Mouse (Mus musculus) MEL (cell line): ENCODE results near the gene Hvcn1. TPM values are rescaled to one million over a fixed set of nuclear protein-coding genes. Genes with fewer than 3 reads are reported as not detected.

Source experiments
- DNase-seq: peaks from one replicate; pipeline ENCODE4 v3.0.0; 2011; ENCODE audit warnings: low read depth, low spot score
- H3K27ac ChIP-seq: 2 replicates; pipeline ENCODE4 v1.5.1; 2012; ENCODE audit warnings: low read depth, mild to moderate bottlenecking, control low read depth, low read length, moderate library complexity; ENCODE audit not compliant: control insufficient read depth
- H3K27me3 ChIP-seq, 2 experiments: fragments of 150-350 bp in 1 of 2; sonication (generic) in 1 of 2; 2 replicates each; pipeline ENCODE4 v1.6.1; 2012; ENCODE audit warnings: low read length in 2 of 2, mild to moderate bottlenecking in 2 of 2, improper control_type of control experiment in 1 of 2, moderate library complexity in 1 of 2; ENCODE audit not compliant: insufficient read depth in 2 of 2, control insufficient read depth in 1 of 2
- H3K36me3 ChIP-seq, 2 experiments: 2 replicates each; pipeline ENCODE4 v1.6.1; 2012 to 2014; ENCODE audit warnings: low read length in 2 of 2, improper control_type of control experiment in 1 of 2, inconsistent platforms in 1 of 2, mild to moderate bottlenecking in 1 of 2; ENCODE audit not compliant: insufficient read depth in 2 of 2, control insufficient read depth in 1 of 2
- H3K4me1 ChIP-seq, 2 experiments: fragments of 150-350 bp in 1 of 2; sonication (generic) in 1 of 2; 2 replicates each; pipeline ENCODE4 v1.6.1; 2012; ENCODE audit warnings: low read length in 2 of 2, improper control_type of control experiment in 1 of 2, mild to moderate bottlenecking in 1 of 2; ENCODE audit not compliant: insufficient read depth in 2 of 2, control insufficient read depth in 1 of 2
- H3K4me3 ChIP-seq, 2 experiments: fragments of 150-350 bp in 1 of 2; sonication (generic) in 1 of 2; 2 replicates each; pipeline ENCODE4 v1.5.1; 2012; ENCODE audit warnings: low read depth in 2 of 2, low read length in 2 of 2, mild to moderate bottlenecking in 2 of 2, moderate library complexity in 2 of 2, control low read depth in 1 of 2, improper control_type of control experiment in 1 of 2; ENCODE audit not compliant: control insufficient read depth in 1 of 2, insufficient read depth in 1 of 2
- H3K79me2 ChIP-seq: 2 replicates; pipeline ENCODE4 v1.6.1; 2012; ENCODE audit warnings: mild to moderate bottlenecking, low read length, moderate library complexity; ENCODE audit not compliant: control insufficient read depth, poor library complexity, insufficient read depth
- H3K9ac ChIP-seq: 2 replicates; pipeline ENCODE4 v1.6.1; 2012; ENCODE audit warnings: low read depth, mild to moderate bottlenecking, control low read depth, low read length, moderate library complexity; ENCODE audit not compliant: control insufficient read depth, poor library complexity, severe bottlenecking
- H3K9me3 ChIP-seq: fragments of 150-350 bp; sonication (generic); replicated peaks from 2 replicates; pipeline ENCODE4 v1.6.1; 2012; ENCODE audit warnings: mild to moderate bottlenecking, low read length, improper control_type of control experiment, moderate library complexity; ENCODE audit not compliant: insufficient read depth
- BHLHE40 ChIP-seq: IDR thresholded peaks from 2 replicates; pipeline ENCODE4 v1.6.1; 2012; ENCODE audit warnings: low read depth, mild to moderate bottlenecking, inconsistent platforms, low read length, improper control_type of control experiment, borderline replicate concordance
- CHD1 ChIP-seq: IDR thresholded peaks from 2 replicates; pipeline ENCODE4 v1.6.1; 2012; ENCODE audit warnings: low read depth, mild to moderate bottlenecking, inconsistent platforms, low read length, improper control_type of control experiment
- CHD2 ChIP-seq: IDR thresholded peaks from 2 replicates; pipeline ENCODE4 v1.6.1; 2011; ENCODE audit warnings: low read length, improper control_type of control experiment
- ELF1 ChIP-seq: IDR thresholded peaks from 2 replicates; pipeline ENCODE4 v1.6.1; 2014; ENCODE audit warnings: low read depth, mild to moderate bottlenecking, inconsistent platforms, low read length, improper control_type of control experiment, moderate library complexity
- EP300 ChIP-seq, 2 experiments: IDR thresholded peaks; 2 replicates each; pipeline ENCODE4 v1.6.1; 2011; ENCODE audit warnings: improper control_type of control experiment in 2 of 2, low read length in 2 of 2, low read depth in 1 of 2, mild to moderate bottlenecking in 1 of 2
- ETS1 ChIP-seq: IDR thresholded peaks from 2 replicates; pipeline ENCODE4 v1.6.1; 2012; ENCODE audit warnings: low read depth, mild to moderate bottlenecking, inconsistent platforms, low read length, improper control_type of control experiment, moderate library complexity
- GATA1 ChIP-seq: IDR thresholded peaks from 2 replicates; pipeline ENCODE4 v1.6.1; 2011; ENCODE audit warnings: low read depth, low read length, improper control_type of control experiment
- HCFC1 ChIP-seq: IDR thresholded peaks from 2 replicates; pipeline ENCODE4 v1.6.1; 2012; ENCODE audit warnings: low read depth, mild to moderate bottlenecking, inconsistent platforms, low read length, improper control_type of control experiment, moderate library complexity
- JUND ChIP-seq: IDR thresholded peaks from 2 replicates; pipeline ENCODE4 v1.6.1; 2011; ENCODE audit warnings: low read depth, mild to moderate bottlenecking, improper control_type of control experiment, low read length
- KAT2A ChIP-seq: conservative IDR thresholded peaks from 2 replicates; pipeline ENCODE4 v1.6.1; 2012; ENCODE audit warnings: low read depth, low read length, improper control_type of control experiment, inconsistent platforms
- MAFK ChIP-seq: IDR thresholded peaks from 2 replicates; pipeline ENCODE4 v1.6.1; 2011; ENCODE audit warnings: low read depth, mild to moderate bottlenecking, low read length, improper control_type of control experiment, borderline replicate concordance
- MAX ChIP-seq: IDR thresholded peaks from 2 replicates; pipeline ENCODE4 v1.6.1; 2011; ENCODE audit warnings: low read length, improper control_type of control experiment
- MXI1 ChIP-seq: IDR thresholded peaks from 2 replicates; pipeline ENCODE4 v1.6.1; 2011; ENCODE audit warnings: mild to moderate bottlenecking, low read depth, low read length, improper control_type of control experiment
- MYB ChIP-seq: IDR thresholded peaks from 2 replicates; pipeline ENCODE4 v1.6.1; 2011; ENCODE audit warnings: mild to moderate bottlenecking, low read depth, low read length, improper control_type of control experiment
- MYC ChIP-seq: IDR thresholded peaks from 2 replicates; pipeline ENCODE4 v1.6.1; 2011; ENCODE audit warnings: low read depth, mild to moderate bottlenecking, low read length, improper control_type of control experiment, moderate library complexity
- NELFE ChIP-seq: IDR thresholded peaks from 2 replicates; pipeline ENCODE4 v1.6.1; 2011; ENCODE audit warnings: low read depth, low read length, improper control_type of control experiment
- POLR2A ChIP-seq, 2 experiments: IDR thresholded peaks; 2 replicates each; pipeline ENCODE4 v1.6.1; 2011 to 2012; ENCODE audit warnings: low read length in 2 of 2, mild to moderate bottlenecking in 2 of 2, control low read depth in 1 of 2, improper control_type of control experiment in 1 of 2, low read depth in 1 of 2, moderate library complexity in 1 of 2; ENCODE audit not compliant: control insufficient read depth in 1 of 2, insufficient read depth in 1 of 2, poor library complexity in 1 of 2
- POLR2AphosphoS5 ChIP-seq: IDR thresholded peaks from 2 replicates; pipeline ENCODE4 v1.6.1; 2012; ENCODE audit warnings: low read depth, borderline replicate concordance, mild to moderate bottlenecking, inconsistent platforms, low read length, moderate library complexity, mixed read lengths
- RAD21 ChIP-seq: IDR thresholded peaks from 2 replicates; pipeline ENCODE4 v1.6.1; 2011; ENCODE audit warnings: mild to moderate bottlenecking, low read depth, low read length, improper control_type of control experiment
- RCOR1 ChIP-seq: IDR thresholded peaks from 2 replicates; pipeline ENCODE4 v1.6.1; 2012; ENCODE audit warnings: low read depth, mild to moderate bottlenecking, inconsistent platforms, low read length, improper control_type of control experiment
- SIN3A ChIP-seq: IDR thresholded peaks from 2 replicates; pipeline ENCODE4 v1.6.1; 2012; ENCODE audit warnings: low read length, improper control_type of control experiment, inconsistent platforms
- TAL1 ChIP-seq: IDR thresholded peaks from 2 replicates; pipeline ENCODE4 v1.6.1; 2012; ENCODE audit warnings: mild to moderate bottlenecking, inconsistent platforms, low read length, moderate library complexity, mixed read lengths
- TBP ChIP-seq: IDR thresholded peaks from 2 replicates; pipeline ENCODE4 v1.8.0; 2011; ENCODE audit warnings: low read depth, low read length, improper control_type of control experiment
- TCF12 ChIP-seq: IDR thresholded peaks from 2 replicates; pipeline ENCODE4 v1.6.1; 2014; ENCODE audit warnings: low read depth, mild to moderate bottlenecking, inconsistent platforms, low read length, improper control_type of control experiment, moderate library complexity
- UBTF ChIP-seq: IDR thresholded peaks from 2 replicates; pipeline ENCODE4 v1.6.1; 2012; ENCODE audit warnings: low read depth, mild to moderate bottlenecking, inconsistent platforms, low read length, improper control_type of control experiment, moderate library complexity, borderline replicate concordance; ENCODE audit not compliant: insufficient read depth
- USF1 ChIP-seq: IDR thresholded peaks from 2 replicates; pipeline ENCODE4 v1.6.1; 2014; ENCODE audit warnings: low read depth, mild to moderate bottlenecking, inconsistent platforms, low read length, improper control_type of control experiment, moderate library complexity
- ZC3H11A ChIP-seq: IDR thresholded peaks from 2 replicates; pipeline ENCODE4 v1.6.1; 2012; ENCODE audit warnings: low read depth, mild to moderate bottlenecking, inconsistent platforms, low read length, improper control_type of control experiment
- ZMIZ1 ChIP-seq: IDR thresholded peaks from 2 replicates; pipeline ENCODE4 v1.6.1; 2012; ENCODE audit warnings: low read depth, mild to moderate bottlenecking, inconsistent platforms, low read length, improper control_type of control experiment, moderate library complexity
- ZNF384 ChIP-seq: IDR thresholded peaks from 2 replicates; pipeline ENCODE4 v1.6.1; 2012; ENCODE audit warnings: low read depth, mild to moderate bottlenecking, inconsistent platforms, low read length, improper control_type of control experiment
- polyA plus RNA-seq, 2 experiments: library from polyadenylated mRNA; stranded (reverse) in 1 of 2; unstranded in 1 of 2; fragments of >175 nt in 1 of 2; fragments of >200 nt in 1 of 2; gene quantifications; 2 replicates each; pipeline versions ENCODE4 v1.2.1 to v1.2.4; 2012; ENCODE audit warnings: low replicate concordance in 2 of 2, low read depth in 1 of 2; ENCODE audit not compliant: insufficient read length in 2 of 2, insufficient read depth in 1 of 2, missing spikeins in 1 of 2
- total RNA-seq: library from RNA; depleted of rRNA; stranded (reverse); fragments of 300-350 nt; gene quantifications from 2 replicates; pipeline ENCODE4 v1.2.3, GENCODE M21; 2012; rRNA removed

The Hvcn1 gene
- total RNA-seq: 8.4 and 9.1 TPM in 2 replicates
- 10 to 100 TPM in 1 of 2 experiments, not detected in 1; 13.5 TPM for polyA plus RNA-seq

- TF ChIP-seq UBTF (no peak), POLR2A (IDR thresholded peaks at IDR 0.05; ENCODE audit: control insufficient read depth in 1 of 2, insufficient read depth in 1 of 2, low read depth in 1 of 2, low read length in 2 of 2, poor library complexity in 1 of 2) (peak in 1 of 2 experiments; percentile 58; a peak in 1 of 4 replicates), ZNF384 (peak; percentile 67), HCFC1 (peak; percentile 76), KAT2A (no peak; the same call in 1 of the 2 replicates), EP300 (IDR thresholded peaks at IDR 0.05; ENCODE audit: low read depth in 1 of 2, low read length in 2 of 2) (no peak), CHD1 (no peak), ELF1 (peak; percentile 65; the same call in 1 of the 2 replicates), NELFE (peak; percentile 30), RCOR1 (no peak), MXI1 (no peak), SIN3A (peak; percentile 33; the same call in 1 of the 2 replicates), BHLHE40 (no peak), MYC (no peak), TBP (peak; percentile 48; the same call in 1 of the 2 replicates), ZMIZ1 (0 out of 2 replicates have a peak, but pooled peaks have one; percentile 39), CHD2 (no peak), MAFK (no peak), ETS1 (no peak)
- no peak within 1 kb of the TSS for H3K27ac ChIP-seq
- peak within 1 kb of the TSS; percentile 40 to 68 for H3K4me3 ChIP-seq
- H3K36me3 ChIP-seq: no peaks in the 10 kb centered on the region; a peak in 1 of 4 replicates
- peak within 1 kb of the TSS; percentile 50 for H3K9ac ChIP-seq
- no peaks in the 10 kb centered on the region for H3K9me3 ChIP-seq
- H3K79me2 ChIP-seq: no peaks in the 10 kb centered on the region
- peak; percentile 85 for DNase-seq
- no peaks in the 10 kb centered on the region for H3K27me3 ChIP-seq
- H3K4me1 ChIP-seq: peaks cover 0 to 11% of the 10 kb centered on the region in 2 experiments; a peak in 3 of 4 replicates
These were observed at the start of gene Hvcn1 for GRCm38 (mm10) chr5:122206475-122206874. TSS of gene Hvcn1 (plus strand) at chr5:122206804.

- peaks cover 2 to 37% of the 10 kb centered on the region in 2 experiments; a peak in 3 of 4 replicates for H3K4me1 ChIP-seq
- H3K27me3 ChIP-seq: no peaks in the 10 kb centered on the region
- 0 out of 2 replicates have a peak, but pooled peaks have one; percentile 74 for TF ChIP-seq UBTF
- TF ChIP-seq ZNF384: no peak
- peak; percentile 77 for TF ChIP-seq POLR2AphosphoS5
- no peak for TF ChIP-seq RAD21
- no peak; the same call in 1 of the 2 replicates for TF ChIP-seq MYC
- peak; percentile 65 for TF ChIP-seq TCF12
- TF ChIP-seq CHD2: no peak
- TF ChIP-seq JUND: no peak
- peak; percentile 72 for TF ChIP-seq HCFC1
- no peak; the same call in 1 of the 2 replicates for TF ChIP-seq MYB
- TF ChIP-seq ZC3H11A: no peak
- TF ChIP-seq USF1: no peak
- TF ChIP-seq GATA1: no peak
- 0 out of 2 replicates have a peak, but pooled peaks have one; percentile 5 for TF ChIP-seq CHD1
- peak; percentile 57; the same call in 1 of the 2 replicates for TF ChIP-seq MXI1
- TF ChIP-seq TAL1: no peak
- TF ChIP-seq TBP: peak; percentile 89
- peak; percentile 76 to 96 for TF ChIP-seq POLR2A (IDR thresholded peaks at IDR 0.05; ENCODE audit: control insufficient read depth in 1 of 2, insufficient read depth in 1 of 2, low read depth in 1 of 2, low read length in 2 of 2, poor library complexity in 1 of 2)
- TF ChIP-seq RCOR1: no peak
- TF ChIP-seq MAX: peak; percentile 76; the same call in 1 of the 2 replicates
These were observed 48.7 kb upstream of the Hvcn1 start, which contains the start of gene Ppp1cc for GRCm38 (mm10) chr5:122157827-122158381. TSS of gene Ppp1cc (plus strand) at chr5:122158278.

More at GRCm38 (mm10) chr5:122157827-122158381, 48.7 kb upstream of the Hvcn1 start, which contains the start of gene Ppp1cc:
- Histone ChIP-seq H3K9ac (peak within 1 kb of the TSS; percentile 95), H3K27ac (peak within 1 kb of the TSS; percentile 92), H3K36me3 (peaks cover 9 to 35% of the 10 kb centered on the region in 2 experiments), H3K9me3 (no peaks in the 10 kb centered on the region), H3K79me2 (peaks cover 51% of the 10 kb centered on the region), H3K4me3 (peak within 1 kb of the TSS; percentile 97 to 99)
- DNase-seq: peak; percentile 98
